Mouse (Mus musculus) lung, postnatal 0 days (tissue): ENCODE data around the gene Gm9573.

Experiments
- CTCF ChIP-seq: IDR thresholded peaks from 2 replicates; pipeline ENCODE4 v1.5.1; 2016; ENCODE audit warnings: antibody characterized with exemption, mild to moderate bottlenecking
- EP300 ChIP-seq: IDR thresholded peaks from 2 replicates; pipeline ENCODE4 v1.6.1; 2016; ENCODE audit warnings: antibody characterized with exemption, mild to moderate bottlenecking, control low read depth

DNA sequence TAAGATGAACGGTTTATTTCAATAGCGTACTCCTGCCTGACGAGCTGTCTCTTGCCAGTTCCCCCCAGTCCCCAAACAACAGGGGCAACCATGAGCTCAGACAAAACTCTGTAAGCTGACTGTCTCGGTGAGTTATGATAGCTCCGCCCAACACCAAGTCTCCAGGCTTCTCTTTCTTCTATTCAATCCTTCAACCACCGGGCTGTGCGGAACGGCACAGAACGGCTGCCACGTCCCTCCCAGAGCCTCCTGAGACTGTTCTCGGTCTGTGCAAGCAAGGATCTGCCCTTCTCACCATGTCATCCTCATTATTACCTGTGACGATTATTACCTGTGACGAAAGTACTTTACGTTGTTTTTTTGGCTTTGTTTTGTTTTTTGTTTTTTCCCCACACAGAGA, 55.6 kb downstream of the Gm9573 start:
- TF ChIP-seq CTCF (no peak), EP300 (no peak)
